ENCODE assay signal across 8 mouse cellular contexts in the genomic region with DNA sequence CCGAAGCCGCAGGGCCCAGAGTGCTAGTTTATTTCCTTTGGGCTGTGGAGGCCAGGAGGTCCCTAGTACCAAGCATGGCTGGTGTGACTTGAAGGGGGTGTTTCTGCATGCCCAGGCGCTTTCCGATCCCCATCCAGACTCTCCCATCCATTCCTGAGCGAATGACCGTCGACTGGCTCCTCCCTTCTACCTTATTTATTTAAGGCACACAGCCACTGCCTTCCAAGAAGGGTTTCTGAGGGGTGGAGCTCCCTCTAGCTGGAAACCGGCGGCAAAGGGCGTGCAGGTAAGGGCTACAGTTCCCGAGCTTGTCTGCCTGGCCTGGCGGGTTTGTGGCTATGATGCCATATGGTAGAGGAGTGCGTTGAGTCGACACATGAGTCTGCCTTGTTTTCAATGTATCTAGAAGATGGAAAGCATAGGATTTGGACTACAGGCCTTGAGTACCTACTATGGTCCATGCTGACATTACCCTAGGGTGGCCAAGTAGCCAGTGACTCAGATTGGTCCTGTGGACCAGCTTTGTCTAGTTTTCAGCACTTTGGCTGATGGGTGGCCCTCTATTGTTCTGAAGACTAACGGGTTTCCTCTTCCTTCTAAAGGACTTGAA. TPM values are rescaled to one million over a fixed set of nuclear protein-coding genes. Genes with fewer than 3 reads are reported as not detected.
DNase-seq lines count a peak whose midpoint lies in the region; ATAC-seq and TF ChIP-seq lines count a peak whose summit lies in the region.

No protein-coding gene starts in this region.

- no peaks in the 10 kb centered on the region for H3K27me3 ChIP-seq in G1E (ENCODE audit: insufficient read depth, low read length)
- no peaks in the 10 kb centered on the region for H3K27me3 ChIP-seq in heart, embryonic 11.5 days (ENCODE audit: control insufficient read depth, insufficient read depth, low read length)
- H3K27me3 ChIP-seq in kidney, embryonic 16.5 days (ENCODE audit: insufficient read depth, low read length), result no peaks in the 10 kb centered on the region
- H3K27me3 ChIP-seq in lung, embryonic 16.5 days (ENCODE audit: control insufficient read depth, insufficient read depth, low read depth, low read length), result no peaks in the 10 kb centered on the region

- WGBS in heart, embryonic 11.5 days (ENCODE audit: insufficient replicate concordance), result 0% methylated on average over 15 of the region's 15 CpGs
- 1% methylated on average over 15 of the region's 15 CpGs for WGBS in kidney, embryonic 16.5 days
- WGBS in lung, embryonic 16.5 days, result under 1% methylated on average over 15 of the region's 15 CpGs

- peaks cover 61% of the 10 kb centered on the region for H3K4me1 ChIP-seq in G1E (ENCODE audit: insufficient read depth, low read depth, low read length)
- peaks cover 31% of the 10 kb centered on the region for H3K4me1 ChIP-seq in heart, embryonic 11.5 days (ENCODE audit: control insufficient read depth, insufficient read depth, low read length)
- peaks cover 45% of the 10 kb centered on the region for H3K4me1 ChIP-seq in kidney, embryonic 16.5 days (ENCODE audit: insufficient read depth, low read length)
- H3K4me1 ChIP-seq in lung, embryonic 16.5 days (replicated peaks; ENCODE audit: control insufficient read depth, insufficient read depth, low read length), result peaks cover 39% of the 10 kb centered on the region

- H3K4me2 ChIP-seq in heart, embryonic 11.5 days, result peak overlapping the region; percentile 90
- peak overlapping the region; percentile 71 for H3K4me2 ChIP-seq in kidney, embryonic 16.5 days (replicated peaks; ENCODE audit: low read depth, low read length)
- H3K4me2 ChIP-seq in lung, embryonic 16.5 days (ENCODE audit: low read depth, low read length), result peak overlapping the region; percentile 96

- H3K4me3 ChIP-seq in G1E (ENCODE audit: low read depth, low read length), result peak overlapping the region; percentile 90
- H3K4me3 ChIP-seq in heart, embryonic 11.5 days (ENCODE audit: low read depth, low read length), result peak overlapping the region; percentile 100
- peak overlapping the region; percentile 96 for H3K4me3 ChIP-seq in kidney, embryonic 16.5 days (ENCODE audit: low read length)
- peak overlapping the region; percentile 96 for H3K4me3 ChIP-seq in lung, embryonic 16.5 days (ENCODE audit: low read length)

- DNase-seq in 3T3-L1 (ENCODE audit: low read depth, low spot score) (peak; percentile 78), G1E (ENCODE audit: low spot score) (no peak)
- peak; percentile 77 to 81 for DNase-seq in cerebellum, postnatal 14 days
- DNase-seq in spleen, postnatal 36 days (ENCODE audit: low spot score in 2 of 2), result peak; percentile 54 to 66
- no peak for DNase-seq in natural killer cell, adult 2 months (ENCODE audit: low spot score in 2 of 2)

- peak overlapping the region; percentile 99 for H3K27ac ChIP-seq in heart, embryonic 11.5 days (ENCODE audit: low read depth, low read length)
- peak overlapping the region; percentile 96 for H3K27ac ChIP-seq in kidney, embryonic 16.5 days (ENCODE audit: low read length)
- H3K27ac ChIP-seq in lung, embryonic 16.5 days (ENCODE audit: low read length), result peak overlapping the region; percentile 92

- no peak for TF ChIP-seq CTCF in G1E (IDR thresholded peaks at IDR 0.05; ENCODE audit: low read depth, low read length)

- peaks cover 5% of the 10 kb centered on the region for H3K9me3 ChIP-seq in G1E (replicated peaks)
- no peaks in the 10 kb centered on the region for H3K9me3 ChIP-seq in heart, embryonic 11.5 days (replicated peaks; ENCODE audit: control insufficient read depth, low read length)
- H3K9me3 ChIP-seq in kidney, embryonic 16.5 days (ENCODE audit: low read length), result no peaks in the 10 kb centered on the region; the same call in 1 of the 2 replicates
- no peaks in the 10 kb centered on the region for H3K9me3 ChIP-seq in lung, embryonic 16.5 days (ENCODE audit: control insufficient read depth, low read length)

- ATAC-seq in G1E (ENCODE audit: extremely low read depth, insufficient number of reproducible peaks, low FRiP score, poor library complexity, severe bottlenecking), result no peak
- no peak for ATAC-seq in heart, embryonic 11.5 days (replicated peaks; ENCODE audit: insufficient number of reproducible peaks, low FRiP score, low TSS enrichment)
- no peak for ATAC-seq in kidney, embryonic 16.5 days (ENCODE audit: low FRiP score, low TSS enrichment)
- ATAC-seq in lung, embryonic 16.5 days (ENCODE audit: low read depth), result no peak

- peak overlapping the region; percentile 100 for H3K9ac ChIP-seq in heart, embryonic 11.5 days (ENCODE audit: low read depth, low read length)
- H3K9ac ChIP-seq in kidney, embryonic 16.5 days (replicated peaks; ENCODE audit: low read length), result peak overlapping the region; percentile 100
- peak overlapping the region; percentile 100 for H3K9ac ChIP-seq in lung, embryonic 16.5 days (ENCODE audit: low read length)

- peaks cover 54% of the 10 kb centered on the region for H3K36me3 ChIP-seq in G1E (replicated peaks)
- peaks cover 6% of the 10 kb centered on the region; the same call in 1 of the 2 replicates for H3K36me3 ChIP-seq in heart, embryonic 11.5 days (ENCODE audit: control insufficient read depth, insufficient read depth, low read length)
- H3K36me3 ChIP-seq in kidney, embryonic 16.5 days (ENCODE audit: insufficient read depth, low read length), result peaks cover 30% of the 10 kb centered on the region
- peaks cover 16% of the 10 kb centered on the region for H3K36me3 ChIP-seq in lung, embryonic 16.5 days (ENCODE audit: control insufficient read depth, insufficient read depth, low read length)

RNA-seq across cellular contexts. Expression of gene Ptma, which starts 2.1 kb away (rescaled TPM):
- total RNA-seq in G1E (2014; fragmentation: Nextera tagmentation), result 2,671 and 3,097 TPM in 2 replicates
- total RNA-seq in G1E (2017), result 4,796 and 5,087 TPM in 2 replicates
- polyA plus RNA-seq in G1E (2012), result 14,052 and 14,774 TPM in 2 replicates
- polyA plus RNA-seq in heart, embryonic 11.5 days (2014; fragmentation: Nextera tagmentation; extraction: Ambion mirVana), result 1,195 and 1,343 TPM in 2 replicates
- polyA plus RNA-seq in kidney, embryonic 16.5 days (2015; fragmentation: Nextera tagmentation; extraction: Ambion mirVana), result 2,279 and 2,662 TPM in 2 replicates
- polyA plus RNA-seq in lung, embryonic 16.5 days (2015; fragmentation: Nextera tagmentation; extraction: Ambion mirVana), result 2,358 and 2,609 TPM in 2 replicates

RNA-seq across cellular contexts. Expression of gene Pde6d, which starts 53.8 kb away (rescaled TPM):
- total RNA-seq in G1E (2014; fragmentation: Nextera tagmentation) (82.7 and 83.8 TPM in 2 replicates), G1E (2017) (21.8 and 23.4 TPM in 2 replicates)
- polyA plus RNA-seq in G1E (2012), result 56.7 and 72.3 TPM in 2 replicates
- 71.4 and 71.6 TPM in 2 replicates for polyA plus RNA-seq in heart, embryonic 11.5 days (2014; fragmentation: Nextera tagmentation; extraction: Ambion mirVana)
- 50.9 and 52.8 TPM in 2 replicates for polyA plus RNA-seq in kidney, embryonic 16.5 days (2015; fragmentation: Nextera tagmentation; extraction: Ambion mirVana)
- polyA plus RNA-seq in lung, embryonic 16.5 days (2015; fragmentation: Nextera tagmentation; extraction: Ambion mirVana), result 46.9 and 50.2 TPM in 2 replicates

RNA-seq across cellular contexts. Expression of gene Cops7b, which starts 54.0 kb away (rescaled TPM):
- total RNA-seq in G1E (2014; fragmentation: Nextera tagmentation) (16.9 and 33.6 TPM in 2 replicates), G1E (2017) (29.1 and 29.3 TPM in 2 replicates)
- 43.8 and 47.6 TPM in 2 replicates for polyA plus RNA-seq in G1E (2012)
- 27.2 and 30.0 TPM in 2 replicates for polyA plus RNA-seq in heart, embryonic 11.5 days (2014; fragmentation: Nextera tagmentation; extraction: Ambion mirVana)
- 45.4 and 47.6 TPM in 2 replicates for polyA plus RNA-seq in kidney, embryonic 16.5 days (2015; fragmentation: Nextera tagmentation; extraction: Ambion mirVana)
- polyA plus RNA-seq in lung, embryonic 16.5 days (2015; fragmentation: Nextera tagmentation; extraction: Ambion mirVana), result 34.1 and 35.1 TPM in 2 replicates

Comparison
In these comparisons a context has a peak if more than half of its experiments do, and no peak if none do; other contexts are left out.
1. DNase-seq: peak in 3T3-L1 (single experiment), cerebellum, postnatal 14 days (2 of 2) and spleen, postnatal 36 days (2 of 2); none in G1E (single experiment) and natural killer cell, adult 2 months (0 of 2).
2. Peak in every context shown above with its lines, with median percentiles within 50 percentile points of each other: H3K4me3 ChIP-seq, H3K27ac ChIP-seq, H3K4me2 ChIP-seq and H3K9ac ChIP-seq.